Mouse (Mus musculus) A20 (cell line): ENCODE results near the gene Agl.
"Not testable (repeated sequence)": the region's sequence is repeated elsewhere in the genome, so short reads cannot be mapped to it uniquely, and the experiment has no call there.

Experiments used
- DNase-seq: peaks from one replicate; pipeline ENCODE4 v3.0.0-alpha.2; 2011; ENCODE audit warnings: low read depth, low spot score

Agl gene

DNA sequence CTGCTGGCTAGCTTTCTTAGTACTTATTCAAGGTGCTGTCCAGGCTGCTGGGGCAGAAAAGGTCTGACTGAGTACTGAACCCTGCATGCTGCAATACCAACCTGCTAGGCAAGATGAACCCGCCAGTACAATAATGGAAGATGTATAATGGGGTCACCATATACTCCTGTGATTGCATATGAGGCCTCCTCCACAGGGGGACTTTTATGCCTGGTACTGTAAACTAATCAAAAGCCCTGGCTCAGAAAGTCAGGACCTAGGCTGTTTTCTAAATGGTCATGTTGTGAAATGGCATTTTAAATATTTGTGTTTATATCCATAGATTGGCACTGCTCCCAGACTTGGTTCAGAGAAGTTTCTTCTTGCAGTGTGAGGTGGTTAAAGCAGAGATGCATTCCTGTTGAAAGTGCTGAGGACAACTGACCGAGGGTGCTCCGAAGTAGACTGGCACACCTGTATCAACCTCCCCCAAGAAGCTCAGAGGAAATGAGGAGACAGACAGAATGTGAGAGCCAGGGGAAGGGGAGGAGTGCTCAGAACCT lies 8.8 kb upstream of the Agl start:
- no peak for DNase-seq

DNA sequence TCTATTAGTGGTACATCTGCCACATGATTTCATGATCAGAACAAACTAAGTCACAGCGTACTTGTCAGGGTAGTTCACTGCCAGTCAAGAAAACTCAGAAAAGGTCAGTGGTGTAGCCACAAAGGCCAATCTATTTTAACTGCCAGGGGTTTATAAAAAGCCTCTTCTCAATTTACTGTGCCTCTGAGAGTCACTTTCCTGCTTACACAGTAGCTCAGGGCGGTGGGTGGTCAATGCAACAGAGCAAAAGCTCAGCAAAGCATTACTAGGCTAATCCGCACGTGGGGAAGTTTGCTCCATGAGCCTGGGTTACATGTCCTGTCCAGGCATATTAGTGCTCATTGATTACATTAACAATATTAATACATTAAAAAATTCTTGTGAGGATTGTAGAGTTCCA lies 8.0 kb upstream of the Agl start:
- DNase-seq = no peak

DNA sequence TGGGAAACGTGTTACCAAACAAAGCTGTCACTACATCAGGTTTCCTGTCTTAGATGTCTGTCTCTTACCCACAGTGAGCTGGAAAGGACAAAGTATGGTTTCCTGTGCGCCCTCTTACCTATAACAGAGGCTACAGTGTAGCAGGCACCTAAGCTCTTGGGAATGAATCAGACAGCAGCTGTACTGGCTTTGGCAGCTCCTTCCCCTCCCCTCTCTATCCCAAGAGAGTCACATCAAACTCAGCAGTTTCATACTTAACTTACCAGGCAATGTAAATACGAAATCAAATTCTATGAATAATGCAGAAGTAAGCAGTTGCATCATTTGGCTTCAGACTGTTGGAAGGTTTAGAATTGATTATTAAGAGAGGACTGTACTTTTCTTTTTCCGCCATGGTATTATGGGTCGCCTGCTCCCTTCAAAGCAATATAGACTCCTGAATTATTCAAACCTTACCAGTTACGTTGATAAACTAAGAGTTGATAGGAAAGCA lies 7.4 kb upstream of the Agl start:
- no peak for DNase-seq

DNA sequence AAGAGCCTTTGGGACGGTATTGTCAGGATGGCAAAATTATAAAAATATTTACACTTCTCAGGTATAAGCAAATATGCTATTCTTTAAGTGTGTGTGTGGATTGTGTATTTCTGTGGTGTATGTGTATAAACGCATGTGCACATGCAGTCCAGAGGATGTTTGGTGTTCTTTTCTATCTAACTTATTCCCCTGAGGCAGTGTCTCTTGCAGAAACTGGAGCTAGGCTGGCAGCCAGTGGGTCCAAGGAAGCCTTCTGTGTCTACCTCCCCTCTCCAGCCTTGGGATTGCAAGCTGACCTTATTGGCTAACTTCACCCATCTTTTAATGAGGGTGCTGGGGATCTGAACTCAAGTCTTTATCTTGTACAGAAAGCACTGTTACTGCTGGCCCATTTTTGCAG lies 5.0 kb upstream of the Agl start:
- DNase-seq = no peak

DNA sequence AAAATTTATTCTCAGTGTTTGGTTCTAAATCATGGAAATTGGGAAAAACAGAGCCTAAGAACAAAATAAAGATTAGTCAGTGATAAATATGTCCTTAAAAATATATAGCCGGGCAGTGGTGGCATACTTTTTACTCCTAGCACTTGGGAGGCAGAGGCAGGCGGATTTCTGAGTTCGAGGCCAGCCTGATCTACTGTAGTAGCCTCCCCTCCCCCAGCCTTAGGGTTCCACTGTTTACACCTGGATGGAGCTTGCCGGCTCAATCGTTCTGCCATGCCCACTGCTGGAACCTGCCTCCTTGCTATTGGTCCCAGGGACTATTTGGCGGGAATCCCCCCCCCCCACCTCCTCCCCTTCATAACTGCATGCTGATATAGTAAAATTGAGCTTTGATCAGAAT lies 2.4 kb upstream of the Agl start:
- not testable (repeated sequence) for DNase-seq

DNA sequence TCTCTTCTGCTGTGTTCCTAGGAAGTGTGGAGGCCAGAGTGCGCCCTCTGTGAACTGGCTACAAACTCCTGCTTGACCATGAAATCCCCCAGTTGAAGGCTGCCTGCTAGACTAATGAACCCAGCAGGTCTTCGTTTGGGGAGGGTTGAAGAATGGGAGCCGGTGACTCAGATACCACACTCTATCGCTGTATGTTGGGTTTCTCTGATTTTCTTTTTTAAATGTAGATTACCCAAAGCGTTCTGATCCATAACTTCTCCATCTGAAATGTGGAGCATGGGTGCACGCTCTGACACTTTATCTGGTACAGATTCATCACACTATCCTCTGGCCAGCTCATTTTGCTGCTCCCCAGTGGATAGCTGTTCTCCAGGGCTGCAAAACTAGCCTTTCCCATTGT lies 1.3 kb upstream of the Agl start:
- DNase-seq = no peak

DNA sequence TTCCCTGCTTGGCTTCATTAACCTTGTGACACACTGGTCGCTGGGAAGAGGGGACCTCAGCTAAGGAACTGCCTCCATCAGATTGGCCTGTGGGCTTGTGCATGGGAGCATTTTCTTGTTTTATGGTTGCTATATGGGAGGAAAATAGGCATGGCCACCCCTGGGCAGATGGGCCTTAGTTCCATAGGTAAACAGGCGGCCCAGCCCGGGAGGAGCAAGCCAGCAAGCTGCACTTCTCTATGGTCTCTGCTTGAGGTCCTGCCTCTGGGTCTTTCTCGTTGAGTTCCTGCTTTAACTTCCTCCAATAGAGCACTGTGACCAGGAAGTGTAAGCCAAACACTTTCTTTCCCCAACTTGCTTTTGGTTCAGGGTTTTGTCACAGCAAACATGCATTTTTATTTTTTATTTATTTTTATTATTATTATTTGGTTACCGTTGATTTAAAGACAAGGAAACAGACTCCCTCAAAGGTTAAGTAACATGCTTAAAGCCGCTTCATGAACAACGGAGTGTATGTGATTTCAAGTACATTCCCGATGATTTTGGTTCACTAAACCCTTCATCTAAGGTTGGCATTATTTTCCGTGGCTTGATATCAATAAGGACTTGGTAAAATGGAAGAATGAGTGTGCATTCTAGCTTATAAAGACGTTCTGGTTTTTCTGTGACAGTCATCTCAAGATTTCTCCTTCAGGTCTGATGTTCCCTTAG lies 696 bp upstream of the Agl start:
- DNase-seq = no peak

DNA sequence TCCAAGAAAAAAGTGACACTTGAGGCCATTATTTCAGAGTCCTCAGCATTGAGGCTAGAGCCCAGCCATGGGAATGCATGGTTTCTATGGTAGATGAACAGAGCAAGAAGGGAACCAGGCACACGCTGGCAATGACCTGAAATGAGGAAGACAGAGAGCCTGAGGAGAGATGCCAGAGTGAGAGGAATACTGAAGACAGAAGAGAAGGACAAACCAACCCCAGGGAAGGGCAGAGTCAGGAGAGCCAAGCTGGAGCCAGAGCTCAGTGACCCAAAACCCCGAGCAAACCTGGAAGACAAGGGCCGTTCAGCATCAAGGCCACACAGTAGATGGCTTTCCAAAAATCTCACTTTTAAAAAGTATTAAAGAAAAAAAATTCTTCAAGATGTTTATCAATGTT lies 2.1 kb downstream of the Agl start:
- no peak for DNase-seq

DNA sequence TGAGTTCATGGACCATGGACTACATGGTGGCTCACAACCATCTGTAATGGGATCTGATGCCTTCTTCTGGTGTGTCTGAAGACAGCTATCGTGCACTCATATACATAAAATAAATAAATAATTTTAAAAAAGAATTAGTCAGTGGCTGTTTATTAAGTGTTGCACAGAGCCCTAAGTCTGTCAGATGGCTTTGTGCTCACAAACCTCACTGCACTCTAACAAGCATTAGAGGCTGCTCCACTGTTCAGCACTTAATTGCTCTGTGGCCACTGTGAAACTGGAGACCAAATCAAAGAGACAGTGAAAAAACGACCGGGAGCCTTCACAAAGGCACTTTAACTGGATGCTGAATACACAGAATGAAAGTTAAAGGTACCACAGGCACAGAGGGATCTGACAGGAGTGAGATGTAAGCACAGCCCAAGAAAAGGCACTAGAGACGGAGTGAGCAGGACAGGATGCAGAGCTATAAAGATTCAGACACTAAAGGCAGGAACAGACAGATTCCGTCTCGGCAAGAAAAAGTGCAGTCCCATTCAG lies 3.1 kb downstream of the Agl start:
- DNase-seq = no peak

DNA sequence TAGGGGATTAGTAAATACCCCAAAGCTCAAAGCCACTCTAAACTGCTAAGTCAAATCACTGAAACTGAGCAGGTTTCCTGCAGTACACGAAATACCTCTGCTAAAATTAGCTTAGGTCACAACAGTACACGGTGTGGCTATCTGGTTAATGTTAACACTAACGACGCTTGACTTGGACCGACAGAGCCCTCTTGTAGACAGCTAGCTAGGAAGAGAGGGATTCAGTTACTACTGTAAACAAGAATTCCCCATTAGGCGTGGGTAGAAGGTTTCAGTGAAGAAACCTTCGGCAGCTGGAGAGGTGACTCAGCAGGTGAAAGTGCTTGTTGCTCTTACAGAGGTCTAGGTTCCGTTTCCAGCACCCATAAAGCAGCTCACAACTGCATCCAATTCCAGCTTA lies 6.2 kb downstream of the Agl start:
- DNase-seq = no peak

DNA sequence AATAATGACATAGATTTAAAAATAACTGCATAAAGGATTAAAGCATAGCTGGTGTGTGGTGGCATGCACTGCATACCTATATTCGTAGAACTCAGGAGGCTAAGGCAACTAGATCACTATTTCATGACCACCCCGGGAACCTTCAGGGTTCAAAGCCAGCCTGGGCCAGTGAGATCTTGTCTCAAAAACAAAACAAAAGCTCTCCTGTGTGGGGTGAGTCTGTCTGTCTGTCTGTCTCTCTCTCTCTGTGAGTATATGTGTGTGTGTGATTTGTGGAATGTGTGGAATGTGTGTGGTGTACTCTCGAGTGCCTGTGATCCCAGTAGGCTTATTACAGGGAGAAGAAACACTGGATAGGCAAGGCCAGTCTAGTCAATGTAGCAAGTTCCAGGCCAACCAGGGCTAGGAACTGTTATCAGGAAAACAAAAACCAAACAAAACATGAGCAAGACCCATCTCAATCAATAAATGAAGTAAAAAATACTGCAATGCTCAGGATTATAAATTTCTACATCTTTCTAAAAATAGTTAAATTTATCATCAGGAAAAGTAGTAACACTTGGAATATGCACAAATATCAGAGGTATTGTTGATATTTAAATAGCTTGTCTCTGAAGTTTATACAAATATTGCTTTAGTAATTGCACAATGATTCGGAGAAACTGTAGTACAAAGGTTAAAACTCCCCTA lies 9.0 kb downstream of the Agl start:
- no peak for DNase-seq

DNA sequence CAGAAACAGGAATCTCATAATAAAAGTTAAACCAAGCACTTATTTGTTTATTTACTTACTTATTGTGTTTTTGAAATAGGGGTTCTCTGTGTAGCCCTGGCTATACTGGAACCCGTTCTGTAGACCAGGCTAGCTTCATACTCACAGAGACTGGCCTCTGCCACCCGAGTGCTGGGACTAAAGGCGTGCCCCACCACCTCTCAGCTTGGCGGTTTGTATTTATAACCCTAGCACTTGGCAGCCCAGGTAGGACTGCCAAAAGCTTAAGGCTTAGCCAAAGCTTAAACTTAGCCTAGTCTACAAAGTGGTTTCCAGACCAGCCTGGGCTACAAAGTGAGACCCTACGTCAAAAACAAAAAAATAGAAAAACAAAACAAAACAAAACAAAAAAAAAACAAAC lies 19.1 kb downstream of the Agl start:
- DNase-seq = no peak

DNA sequence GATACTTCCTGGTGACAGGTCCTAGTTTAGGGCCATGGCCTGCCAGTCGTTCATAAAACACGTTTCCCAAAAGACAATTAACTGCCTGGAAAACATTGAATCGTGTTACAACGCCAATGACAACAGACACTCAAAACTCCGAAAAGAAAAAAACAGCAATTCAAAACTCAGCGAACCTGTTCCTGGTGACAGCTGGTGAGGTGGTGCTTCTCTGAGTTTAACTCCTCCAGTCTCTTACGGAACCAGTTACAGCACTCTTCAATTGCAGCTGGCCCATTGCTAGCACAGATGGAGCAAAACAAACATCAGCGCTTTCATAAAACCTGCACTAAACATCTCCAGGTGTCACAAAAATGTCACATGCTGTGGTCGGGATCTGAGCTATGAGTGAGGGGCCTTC lies 21.4 kb downstream of the Agl start:
- DNase-seq = no peak

DNA sequence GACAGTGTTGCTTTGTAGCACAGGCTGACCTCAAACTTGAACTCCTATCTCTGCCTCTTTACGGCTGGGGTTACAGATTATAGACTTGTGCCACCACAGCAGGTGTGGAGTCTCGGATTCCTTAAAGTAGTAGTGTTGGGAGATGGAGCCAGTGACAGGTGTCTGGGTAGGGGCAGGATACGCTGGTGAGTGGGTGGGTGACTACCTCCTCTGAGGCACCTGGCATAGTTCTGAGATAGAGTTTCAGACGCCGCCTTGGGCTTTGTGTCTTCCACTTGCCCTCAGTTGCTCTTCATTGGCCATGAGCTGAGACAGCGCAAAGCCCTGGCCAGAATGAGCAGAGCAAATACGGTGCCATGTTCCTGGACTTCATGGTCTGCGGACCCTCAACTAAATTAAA lies 22.1 kb downstream of the Agl start:
- no peak for DNase-seq

DNA sequence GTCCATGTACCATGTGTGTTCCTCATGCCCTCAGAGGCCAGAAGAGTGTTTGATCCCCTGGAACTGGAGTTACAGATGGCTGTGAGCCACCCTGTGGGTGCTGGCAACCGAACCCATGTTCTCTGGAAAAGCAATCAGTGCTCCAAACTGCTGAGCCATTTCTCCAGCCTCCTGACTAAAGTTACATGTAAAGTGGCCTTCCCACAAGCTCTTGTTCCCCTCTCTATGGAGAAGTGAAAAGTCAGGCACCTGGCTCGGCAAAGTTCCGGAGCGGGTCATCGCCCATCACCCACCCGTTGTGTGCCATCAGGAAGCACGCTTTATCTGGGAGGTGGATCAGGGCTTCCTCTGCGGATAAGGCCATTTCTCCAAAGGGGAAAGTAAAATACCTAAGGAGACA lies 23.2 kb downstream of the Agl start:
- DNase-seq = no peak

DNA sequence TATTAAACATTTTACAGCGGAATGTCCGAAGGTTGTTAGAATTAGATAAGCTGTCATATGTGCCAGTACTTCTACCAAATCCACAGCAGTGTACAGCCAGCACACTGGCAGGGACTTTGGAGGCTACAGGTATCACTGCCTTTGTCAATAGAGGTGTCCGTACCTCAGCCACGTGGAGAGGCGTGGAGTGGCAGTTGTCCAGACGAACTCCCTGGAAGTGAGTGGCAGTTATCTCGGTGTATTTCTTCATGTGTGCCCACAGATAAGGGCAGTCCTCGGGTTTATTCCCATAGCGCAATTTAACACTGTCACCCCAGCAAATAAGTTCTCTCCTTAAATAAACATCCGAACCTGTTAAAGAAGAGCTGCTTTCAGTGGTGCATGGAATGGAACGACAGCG lies 23.7 kb downstream of the Agl start:
- no peak for DNase-seq

DNA sequence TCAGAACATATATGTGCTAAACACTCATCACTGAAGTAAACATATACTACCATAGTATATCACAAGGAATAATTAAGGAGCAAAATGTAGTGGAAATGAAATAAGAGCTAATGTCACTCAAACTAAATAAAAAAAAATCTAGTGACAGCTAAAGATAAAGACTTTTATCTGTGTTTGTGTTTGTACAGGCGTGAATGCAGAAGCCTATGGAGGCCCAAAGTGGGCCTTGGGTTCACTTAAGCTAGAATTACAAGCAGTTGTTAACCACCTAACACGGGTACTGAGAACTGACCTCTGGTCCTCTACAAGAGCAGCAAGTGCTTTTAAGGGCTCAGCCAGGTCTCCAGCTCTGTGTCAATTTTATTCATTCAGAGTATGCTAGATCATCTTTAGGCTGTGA lies 31.0 kb downstream of the Agl start:
- DNase-seq = no peak

DNA sequence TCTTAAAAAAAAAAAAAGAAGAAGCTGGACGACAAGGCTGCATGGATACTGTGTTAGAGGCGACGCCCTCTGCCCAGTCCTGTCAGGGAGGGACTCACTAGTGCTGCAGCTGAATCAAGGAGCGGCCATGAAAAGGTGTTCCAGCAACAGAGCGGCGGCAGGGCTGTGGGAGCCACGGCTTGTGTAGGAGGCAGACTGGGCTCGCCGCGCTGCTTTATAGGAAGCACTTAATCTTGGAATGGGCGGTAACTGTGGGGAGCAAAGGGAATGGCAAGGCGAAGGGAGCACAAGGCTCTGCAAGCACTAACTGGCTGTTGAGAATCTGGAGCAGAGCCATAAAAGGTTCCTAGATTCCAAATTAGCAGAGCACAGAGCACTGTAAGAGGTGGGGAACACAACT lies 34.1 kb downstream of the Agl start:
- DNase-seq = no peak

DNA sequence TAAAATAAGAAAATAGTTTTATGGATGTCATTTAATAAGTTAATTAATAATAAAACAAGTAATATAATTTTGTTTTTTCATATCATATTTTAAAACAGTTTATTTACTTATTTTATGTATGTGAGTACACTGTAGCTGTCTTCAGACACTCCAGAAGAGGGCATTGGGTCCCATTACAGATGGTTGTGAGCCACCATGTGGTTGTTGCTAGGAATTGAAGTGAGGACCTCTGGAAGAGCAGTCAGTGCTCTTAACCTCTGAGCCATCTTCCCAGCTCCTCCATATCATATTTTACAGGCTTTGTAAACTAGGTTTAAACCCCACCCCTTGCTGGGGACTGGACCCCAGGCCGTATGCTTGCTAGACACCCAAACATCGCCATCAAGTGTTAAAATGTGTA lies 36.4 kb downstream of the Agl start:
- peak; percentile 24 for DNase-seq

DNA sequence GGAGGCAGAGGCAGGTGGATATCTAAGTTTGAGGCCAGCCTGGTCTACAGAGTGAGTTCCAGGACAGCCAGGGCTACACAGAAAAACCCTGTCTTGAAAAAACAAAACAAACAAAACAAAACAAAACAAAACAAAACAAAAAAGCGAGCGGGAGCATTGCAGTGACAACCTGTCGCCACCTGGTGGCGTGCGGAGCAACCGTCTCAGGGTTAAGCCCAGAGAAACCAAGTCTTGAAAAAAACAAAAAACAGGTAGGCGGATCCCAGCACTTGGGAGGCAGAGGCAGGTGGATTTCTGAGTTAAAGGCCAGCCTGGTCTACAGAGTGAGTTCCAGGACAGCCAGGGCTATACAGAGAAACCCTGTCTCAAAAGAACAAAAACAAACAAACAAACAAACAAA lies 41.0 kb downstream of the Agl start:
- peak; percentile 63 for DNase-seq

DNA sequence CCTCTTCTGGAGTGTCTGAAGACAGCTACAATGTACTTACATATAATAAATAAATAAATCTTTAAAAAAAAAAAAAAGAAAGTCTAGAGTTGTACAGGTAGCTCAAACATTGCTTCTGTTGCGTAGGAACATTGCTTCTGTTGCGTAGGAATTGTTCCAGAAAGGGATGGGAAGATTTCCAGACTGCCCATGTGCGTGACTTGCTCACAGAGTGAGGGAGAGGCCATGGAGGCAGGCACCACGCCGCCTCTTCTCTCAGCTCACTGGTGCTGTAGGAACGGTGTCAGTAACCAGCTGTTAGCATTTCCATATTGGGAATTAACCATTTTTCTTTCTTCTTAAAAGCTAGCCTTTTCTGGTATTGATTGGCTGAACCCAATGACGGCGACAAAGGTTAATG lies 55.1 kb downstream of the Agl start:
- DNase-seq = no peak

DNA sequence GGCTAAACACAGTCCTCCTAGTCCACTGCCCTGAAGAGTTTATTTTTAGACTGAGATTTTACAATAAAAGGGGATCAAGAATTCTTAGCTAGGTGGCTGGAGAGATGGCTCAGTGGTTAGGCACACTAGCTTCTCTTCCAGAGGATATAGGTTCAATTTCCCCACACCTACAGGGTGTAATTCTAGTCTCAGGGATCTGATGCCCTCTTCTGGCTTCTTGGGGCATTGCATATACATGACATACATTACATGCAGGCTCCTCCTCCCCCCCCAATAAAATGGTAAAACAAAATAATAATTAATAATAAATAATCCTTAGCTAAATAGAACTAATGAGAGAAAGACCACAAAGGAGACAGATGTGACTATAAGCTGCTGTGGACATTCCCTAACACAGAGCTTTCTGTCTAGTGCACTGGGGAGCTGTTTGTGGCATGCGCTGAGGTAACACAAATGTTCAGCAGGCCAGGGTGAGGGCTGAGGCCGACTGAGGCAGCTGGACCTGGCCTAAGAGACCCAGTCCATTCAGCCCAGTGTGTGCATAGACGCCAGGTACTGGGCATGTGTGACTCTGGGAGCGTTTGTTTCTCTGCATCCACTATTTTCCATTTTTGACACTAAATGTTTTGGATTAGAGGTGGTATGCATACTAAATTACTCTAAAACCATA lies 56.6 kb downstream of the Agl start:
- peak; percentile 55 for DNase-seq
